Mouse (Mus musculus) neural tube, embryonic 15.5 days (tissue): Measurements from ENCODE around the gene Msl1. TPM values are rescaled to one million over a fixed set of nuclear protein-coding genes. Genes with fewer than 3 reads are reported as not detected.

ENCODE experiments used
- polyA plus RNA-seq: library from polyadenylated mRNA; unstranded; fragments of >200 nt; fragmentation: Nextera tagmentation; extraction: Ambion mirVana; gene quantifications from 2 replicates; pipeline ENCODE4 v1.2.1, GENCODE M21; 2015

Msl1 gene
- polyA plus RNA-seq, 1 experiment from 2014 or later = 30.1 TPM

Other genes with a start within 250 kb of the Msl1 start
- 0.18 and 1.3 TPM in 2 replicates for gene Ikzf3, start 249.5 kb upstream of the Msl1 start, polyA plus RNA-seq
- 0.45 TPM in 1 of 2 replicates, not detected in the other for gene Zpbp2, start 244.4 kb upstream of the Msl1 start, polyA plus RNA-seq
- 92.9 and 99.8 TPM in 2 replicates for gene Ormdl3, start 208.1 kb upstream of the Msl1 start, polyA plus RNA-seq
- not detected in 2 replicates for gene Lrrc3c, start 197.2 kb upstream of the Msl1 start, polyA plus RNA-seq
- 0.42 and 0.79 TPM in 2 replicates for gene Gm12355, start 169.9 kb upstream of the Msl1 start, polyA plus RNA-seq
- not detected in 2 replicates for gene Gsdma3, start 169.2 kb upstream of the Msl1 start, polyA plus RNA-seq
- 0.14 and 0.15 TPM in 2 replicates for gene Gsdma2, start 148.8 kb upstream of the Msl1 start, polyA plus RNA-seq
- gene Gsdma, start 131.2 kb upstream of the Msl1 start, polyA plus RNA-seq = 0.06 TPM in 1 of 2 replicates, not detected in the other
- 185 and 191 TPM in 2 replicates for gene Psmd3, start 113.0 kb upstream of the Msl1 start, polyA plus RNA-seq
- not detected in 2 replicates for gene Csf3, start 94.3 kb upstream of the Msl1 start, polyA plus RNA-seq
- 59.6 and 60.9 TPM in 2 replicates for gene Med24, start 66.1 kb upstream of the Msl1 start, polyA plus RNA-seq
- gene Thra, start 54.9 kb upstream of the Msl1 start, polyA plus RNA-seq = 104 and 125 TPM in 2 replicates
- 3.8 and 4.0 TPM in 2 replicates for gene Nr1d1, start 20.2 kb upstream of the Msl1 start, polyA plus RNA-seq
- gene Casc3, start 9.4 kb downstream of the Msl1 start, polyA plus RNA-seq = 44.3 and 46.8 TPM in 2 replicates
- 12.5 and 13.7 TPM in 2 replicates for gene Rapgefl1, start 41.3 kb downstream of the Msl1 start, polyA plus RNA-seq
- gene Wipf2, start 68.1 kb downstream of the Msl1 start, polyA plus RNA-seq = 3.9 and 4.8 TPM in 2 replicates
- 3.8 and 12.0 TPM in 2 replicates for gene Cdc6, start 112.3 kb downstream of the Msl1 start, polyA plus RNA-seq
- 17.3 and 19.9 TPM in 2 replicates for gene Rara, start 132.3 kb downstream of the Msl1 start, polyA plus RNA-seq
- 2.2 and 3.0 TPM in 2 replicates for gene Gjd3, start 187.5 kb downstream of the Msl1 start, polyA plus RNA-seq
- gene Top2a, start 228.7 kb downstream of the Msl1 start, polyA plus RNA-seq = 25.8 and 71.2 TPM in 2 replicates
- gene Igfbp4, start 245.7 kb downstream of the Msl1 start, polyA plus RNA-seq = 151 and 215 TPM in 2 replicates